Mouse (Mus musculus): Measurements from ENCODE around the gene Borcs6.

DNA sequence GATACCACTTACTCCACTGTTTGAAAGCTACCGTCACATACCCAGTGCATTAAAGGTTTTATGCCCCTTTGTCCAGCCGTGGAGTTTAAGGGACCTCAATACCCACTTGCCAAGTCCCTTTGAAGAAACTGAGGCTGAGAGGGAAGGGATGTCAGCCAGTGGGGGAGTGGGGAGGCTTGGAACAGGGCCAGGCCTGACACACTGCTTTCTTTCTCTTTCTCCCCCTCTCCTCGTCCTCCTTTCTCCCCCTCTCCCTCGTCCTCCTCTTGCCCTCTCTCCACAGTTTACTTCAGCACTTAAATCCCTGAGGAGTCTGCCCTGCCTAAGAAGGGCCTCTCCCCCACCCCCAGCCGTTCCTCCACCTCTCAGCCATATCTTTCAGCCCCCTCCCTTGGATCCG, 30.9 kb downstream of the Borcs6 start:
- TF ChIP-seq CTCF (IDR thresholded peaks at IDR 0.05; ENCODE audit: insufficient read depth, low read depth, low read length): no peak
- TF ChIP-seq POLR2A (IDR thresholded peaks at IDR 0.05; ENCODE audit: insufficient read depth, low read depth, low read length): no peak

All from olfactory bulb, adult 2 months (tissue).